Mouse (Mus musculus) cerebellum, postnatal 14 days (tissue): ENCODE results near the gene Slc35d1.
A peak's percentile ranks its signal among the peaks of the same experiment; 100 is the strongest.

Experiments
- DNase-seq, 2 experiments: peaks; one replicate each; pipeline ENCODE4 v3.0.0; 2021; ENCODE audit warnings: mixed read lengths in 2 of 2

Slc35d1 gene

DNA sequence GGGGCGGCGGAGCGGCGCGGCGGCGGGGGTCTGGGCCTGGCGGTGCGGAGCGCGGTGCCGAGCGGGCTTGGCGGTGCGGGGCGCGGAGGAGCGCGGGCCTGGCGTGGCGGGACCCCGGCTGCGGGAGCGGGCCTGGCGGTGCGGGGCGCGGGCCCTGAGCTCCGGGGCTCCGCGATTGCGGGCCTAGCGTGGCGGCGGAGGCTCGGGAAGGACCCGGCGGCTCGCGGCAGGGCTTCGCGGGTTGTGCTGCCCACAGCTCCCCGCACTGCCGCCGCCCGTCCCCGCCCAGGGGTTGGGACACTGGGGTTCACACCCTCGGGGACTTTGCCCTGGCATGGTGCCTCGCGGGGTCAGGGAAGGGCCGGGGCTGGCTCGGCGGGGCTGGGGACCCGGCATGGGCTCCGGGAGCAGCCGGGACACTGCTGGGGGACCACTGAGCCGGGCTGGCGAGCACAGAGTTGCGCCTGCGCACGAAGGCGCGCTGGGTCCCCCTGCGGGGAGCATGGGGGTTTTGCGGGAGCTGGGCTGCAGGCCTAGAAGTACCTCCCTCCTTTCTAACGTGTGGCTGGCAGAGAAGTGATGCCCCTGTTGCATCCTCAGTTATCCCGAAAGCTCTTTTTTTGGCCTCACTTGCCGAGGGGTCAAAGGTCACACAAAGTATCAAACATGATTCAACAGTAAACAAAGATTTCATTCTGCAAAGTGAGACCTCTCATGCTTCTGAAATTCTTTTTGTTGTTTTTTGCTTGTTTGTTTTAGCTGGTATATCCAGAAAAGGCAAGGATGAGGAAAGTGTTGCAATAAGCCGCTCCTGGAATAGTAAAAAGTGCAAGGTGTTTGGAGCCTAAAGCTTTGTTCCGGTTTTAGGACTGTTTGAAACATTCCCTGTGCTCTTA lies at the start of gene Slc35d1:
TSS of gene Slc35d1 (minus strand) at position 240 of the 896 bp plus-strand sequence.
- DNase-seq, result peak; percentile 83 to 89

DNA sequence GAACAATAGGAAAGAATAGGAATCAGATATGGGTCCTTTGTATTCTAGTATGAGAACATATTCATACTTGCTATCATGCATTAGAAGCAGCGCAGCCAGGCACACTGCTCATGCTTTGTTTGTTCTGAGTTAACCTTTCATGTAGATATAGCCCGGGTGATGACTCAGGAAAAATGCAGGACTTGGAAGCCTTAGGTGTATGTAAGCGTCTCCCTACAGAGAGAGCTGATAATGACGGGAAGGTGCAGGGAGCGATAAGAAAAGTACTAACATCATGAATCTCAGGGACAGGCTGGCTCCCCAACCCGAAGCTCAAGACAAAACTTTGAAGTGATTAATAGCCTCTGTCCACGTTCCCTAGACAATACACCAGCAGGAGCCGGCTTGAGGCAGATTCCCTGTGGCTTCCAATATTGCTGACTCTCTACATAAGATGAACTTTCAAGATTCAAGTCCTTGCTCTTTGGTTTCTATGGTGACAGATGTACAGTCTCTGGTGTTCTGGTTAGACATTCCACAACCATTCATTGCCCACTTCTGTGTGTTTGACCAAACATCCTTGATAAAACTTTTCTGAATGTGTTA lies 48.9 kb upstream of the Slc35d1 start:
- no peak for DNase-seq

DNA sequence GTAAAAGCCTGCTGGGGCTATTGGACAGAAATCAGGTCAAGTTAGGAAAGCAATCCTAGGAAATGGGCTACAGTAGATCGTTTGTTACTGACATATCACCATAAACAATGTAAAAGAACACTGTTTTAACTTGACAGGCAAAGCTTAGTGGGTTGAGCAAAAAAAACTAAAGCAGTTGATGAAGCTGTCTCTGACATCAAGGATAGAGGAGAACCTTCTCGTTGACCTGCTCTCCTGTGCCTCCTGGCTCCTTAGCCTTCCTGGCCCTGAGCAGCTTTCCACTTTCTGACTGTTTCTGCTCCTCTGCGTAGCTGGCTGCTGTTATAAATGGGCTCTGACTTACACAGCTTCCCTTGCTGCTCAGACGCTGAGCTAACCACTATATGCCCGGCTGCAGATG lies 48.4 kb upstream of the Slc35d1 start:
- no peak for DNase-seq

DNA sequence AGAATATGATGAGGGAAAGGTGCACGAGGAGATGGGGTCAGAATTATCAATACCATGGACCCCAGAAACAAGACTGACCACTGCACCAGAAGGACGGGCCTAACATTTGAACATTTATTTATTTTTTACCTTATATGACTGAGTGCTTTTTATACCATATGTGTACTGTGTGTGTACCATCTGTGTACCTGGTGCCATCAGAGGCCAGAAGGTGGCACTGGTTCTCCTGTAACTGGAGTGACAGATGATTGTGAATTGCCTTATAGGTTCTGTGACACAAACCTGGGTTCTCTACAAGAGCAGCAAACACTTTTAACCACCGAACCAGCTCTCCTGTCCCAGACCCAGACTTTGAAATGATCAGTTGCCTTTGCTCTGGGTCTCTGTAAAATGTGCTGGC lies 43.9 kb upstream of the Slc35d1 start:
- peak; percentile 21 to 23 for DNase-seq

DNA sequence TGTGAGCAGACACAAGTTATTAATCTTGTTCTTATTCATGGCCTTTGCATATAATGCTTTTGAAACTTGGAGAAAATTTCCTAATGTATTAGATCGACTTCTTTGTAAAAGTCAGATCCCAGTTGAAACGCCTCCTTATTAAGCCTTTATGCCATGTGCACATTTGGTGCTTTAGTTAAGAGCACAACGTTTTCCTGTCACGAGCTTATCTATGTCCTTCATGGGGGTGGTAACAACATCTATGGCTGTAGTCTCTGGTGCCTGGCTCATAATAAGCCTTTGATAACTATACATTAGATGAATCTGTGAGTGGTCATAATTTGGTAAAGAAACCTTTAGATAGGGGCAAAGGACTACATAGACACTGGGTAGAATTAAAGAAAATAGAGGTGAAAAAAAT lies 38.9 kb upstream of the Slc35d1 start:
- DNase-seq, result no peak

DNA sequence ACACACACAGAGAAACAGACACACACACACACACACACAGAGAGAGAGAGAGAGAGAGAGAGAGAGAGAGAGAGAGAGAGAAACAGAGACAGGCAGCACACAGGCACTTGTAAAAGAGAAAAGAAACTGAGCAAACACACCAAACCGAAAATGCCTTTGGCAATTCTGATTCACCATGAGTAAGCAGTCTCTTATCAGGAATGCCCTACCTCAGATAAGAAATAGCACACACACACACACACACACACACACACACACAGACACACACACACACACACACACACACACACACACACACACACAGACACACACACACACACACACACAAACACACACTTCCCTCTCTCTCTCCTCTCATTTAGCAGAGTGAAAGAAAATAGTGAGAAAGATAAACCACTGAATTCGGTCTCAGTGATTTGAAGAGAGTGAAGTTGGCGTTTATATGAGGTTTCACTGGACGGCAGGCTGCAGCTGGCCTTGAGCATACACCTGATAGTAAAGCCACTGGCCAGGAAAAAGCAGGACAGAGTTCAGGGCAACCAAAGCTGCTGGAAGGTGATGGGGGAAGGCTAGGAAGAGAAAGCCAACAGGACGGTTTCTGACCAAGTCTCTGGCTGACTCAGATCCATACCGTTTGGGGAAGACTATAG lies 34.6 kb upstream of the Slc35d1 start:
- no peak for DNase-seq

DNA sequence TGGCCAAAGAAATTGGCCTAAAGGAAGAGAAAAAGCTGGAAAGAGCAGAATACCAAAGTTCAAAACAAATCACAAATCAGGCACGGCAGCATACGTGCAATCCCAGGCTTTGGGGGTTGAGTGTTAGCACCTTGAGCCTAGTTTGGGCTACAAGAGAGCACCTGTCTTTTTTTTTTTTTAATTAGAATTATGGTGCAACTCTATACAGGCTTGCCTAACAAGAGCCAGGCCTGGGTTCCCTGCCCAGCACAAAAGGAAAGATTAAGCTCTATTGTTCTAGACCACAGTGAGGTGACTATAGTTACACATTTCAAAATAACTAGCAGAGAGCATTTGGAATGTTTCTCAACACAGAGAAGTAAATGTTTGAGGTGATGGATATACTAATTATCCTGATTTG lies 32.8 kb upstream of the Slc35d1 start:
- DNase-seq, result no peak

DNA sequence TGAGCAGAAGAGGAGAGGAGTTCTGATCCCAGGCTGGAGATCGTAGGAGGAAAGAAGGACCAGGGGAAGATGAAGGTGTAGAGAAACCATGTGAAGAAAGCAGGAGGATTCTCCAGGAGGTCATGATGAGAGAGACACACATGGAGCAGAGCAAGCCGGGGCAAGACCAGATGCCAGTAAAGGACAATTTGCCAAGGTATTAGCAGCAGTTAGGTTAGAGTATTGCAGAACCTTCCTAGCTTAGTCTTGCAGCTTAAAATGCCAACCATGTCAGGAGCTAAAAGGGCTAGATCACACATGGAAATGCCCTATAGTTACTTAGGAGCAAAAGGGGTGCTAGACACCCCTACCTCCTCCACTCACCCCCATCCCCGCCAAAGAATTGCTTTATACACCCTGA lies 32.3 kb upstream of the Slc35d1 start:
- DNase-seq, result no peak

DNA sequence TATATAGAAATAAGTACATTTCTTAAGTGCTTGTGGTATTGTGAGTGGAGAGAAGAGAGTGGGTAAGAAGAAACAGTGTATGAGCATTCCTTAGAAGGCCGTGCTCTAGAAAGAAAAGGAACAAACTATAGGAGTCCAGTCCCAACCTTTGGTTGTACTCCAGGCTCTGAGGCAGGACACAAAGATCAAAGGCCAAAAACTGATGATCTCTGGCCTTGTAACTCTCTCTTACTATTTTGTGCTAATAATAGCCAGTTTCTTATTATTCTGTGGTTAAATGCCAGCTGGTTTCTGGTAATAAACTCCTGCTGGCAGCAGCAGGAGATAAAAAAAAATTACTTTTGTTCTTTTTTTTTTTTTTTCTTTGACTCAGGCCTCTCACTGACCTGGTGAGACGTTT lies 17.2 kb upstream of the Slc35d1 start:
- DNase-seq, result no peak

DNA sequence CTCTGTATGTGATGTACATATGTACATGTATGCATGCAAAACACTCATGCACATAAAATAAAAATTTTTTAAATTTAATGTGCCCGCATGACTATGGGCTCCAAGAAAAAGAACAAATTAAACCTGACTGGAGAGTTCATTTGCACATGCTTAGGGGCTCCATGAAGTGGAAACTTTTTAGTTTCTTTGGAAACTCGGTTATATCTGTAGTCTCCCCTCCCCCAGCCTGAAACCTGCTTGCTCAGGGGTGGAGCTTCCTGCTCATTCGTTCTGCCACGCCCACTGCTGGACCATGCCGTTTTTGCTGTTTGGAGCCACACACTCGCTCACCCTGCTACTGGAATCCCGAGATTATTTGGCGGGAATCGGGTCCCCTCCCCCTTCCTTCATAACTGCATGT lies 7.9 kb upstream of the Slc35d1 start:
- DNase-seq, result no peak

DNA sequence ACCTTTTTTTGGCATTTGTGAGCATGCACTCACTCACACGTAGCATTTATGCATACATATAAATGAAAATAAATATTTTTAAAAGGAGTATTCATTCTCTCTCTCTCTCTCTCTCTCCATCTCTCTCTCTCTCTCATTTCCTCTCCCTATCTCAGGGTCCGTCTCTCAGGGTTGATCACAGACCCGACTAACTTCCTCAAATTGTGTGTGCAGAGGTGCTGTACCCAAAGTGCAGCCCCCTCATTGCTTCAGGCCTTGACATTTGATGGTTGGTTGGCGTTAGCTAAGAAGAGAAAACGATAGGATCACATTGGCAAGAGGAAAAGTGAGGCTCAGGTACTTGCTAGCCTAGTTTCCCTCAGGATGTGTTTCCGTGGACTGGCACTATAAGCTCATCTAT lies 6.8 kb upstream of the Slc35d1 start:
- DNase-seq, result no peak

DNA sequence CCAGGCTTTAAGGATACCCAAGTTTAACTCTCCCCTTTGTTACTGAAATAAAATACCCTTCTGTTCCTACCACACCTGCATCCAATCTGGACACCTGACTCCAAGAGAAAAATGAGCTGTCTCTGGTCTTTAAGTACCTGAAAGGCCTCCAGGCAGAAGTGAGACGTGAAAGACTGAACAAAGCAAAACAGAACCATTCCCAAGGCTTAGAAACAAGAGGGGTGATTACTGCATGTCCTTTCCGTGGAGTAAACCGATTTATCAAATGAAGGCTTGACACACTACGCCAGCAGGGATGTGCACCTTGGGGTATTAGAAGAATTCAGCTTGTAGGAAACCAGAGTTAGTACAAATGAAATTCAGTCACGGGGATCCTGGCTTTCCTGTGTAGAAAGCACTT lies 4.0 kb upstream of the Slc35d1 start:
- no peak for DNase-seq

DNA sequence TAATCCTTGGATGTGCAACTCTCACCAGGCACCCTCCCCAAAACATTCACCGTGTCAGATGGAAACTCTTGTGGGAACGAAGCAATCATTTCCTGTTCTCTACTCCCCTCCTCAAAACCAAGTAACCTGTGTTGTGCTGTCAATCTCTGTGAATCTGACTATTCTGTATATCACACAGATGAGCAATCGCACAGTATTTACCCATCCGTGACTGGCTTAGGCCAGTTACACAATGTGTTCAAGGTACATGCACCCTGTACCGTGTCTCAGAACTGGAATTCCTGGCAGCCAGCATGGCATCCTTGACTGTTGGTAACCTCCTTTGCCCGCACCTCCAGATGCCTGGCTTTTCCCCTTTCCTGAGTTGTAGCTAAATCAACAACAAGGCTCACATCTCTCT lies 1.1 kb upstream of the Slc35d1 start:
- no peak for DNase-seq

DNA sequence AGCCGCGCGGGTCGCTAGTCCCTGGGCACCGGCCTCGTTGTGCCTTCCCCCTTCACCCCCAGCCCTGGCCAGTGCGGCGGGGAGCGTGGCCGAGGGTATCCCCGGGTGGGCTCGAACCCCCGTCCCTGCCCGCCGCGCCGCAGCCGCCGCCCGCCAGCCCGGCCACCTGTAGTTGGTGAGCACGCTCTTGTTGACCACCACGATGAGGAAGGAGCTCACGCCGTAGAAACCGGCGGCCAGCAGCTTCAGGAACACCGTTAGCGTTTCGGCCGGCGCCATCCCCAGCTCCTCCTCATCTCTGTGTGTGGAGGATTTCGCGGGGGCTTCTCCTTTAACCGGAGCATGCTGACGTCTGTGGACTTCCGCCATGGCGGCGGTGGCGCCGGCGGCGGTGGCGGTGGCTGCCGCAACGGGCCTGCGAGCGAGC lies 453 bp downstream of the Slc35d1 start:
- DNase-seq, result peak; percentile 81 to 88

DNA sequence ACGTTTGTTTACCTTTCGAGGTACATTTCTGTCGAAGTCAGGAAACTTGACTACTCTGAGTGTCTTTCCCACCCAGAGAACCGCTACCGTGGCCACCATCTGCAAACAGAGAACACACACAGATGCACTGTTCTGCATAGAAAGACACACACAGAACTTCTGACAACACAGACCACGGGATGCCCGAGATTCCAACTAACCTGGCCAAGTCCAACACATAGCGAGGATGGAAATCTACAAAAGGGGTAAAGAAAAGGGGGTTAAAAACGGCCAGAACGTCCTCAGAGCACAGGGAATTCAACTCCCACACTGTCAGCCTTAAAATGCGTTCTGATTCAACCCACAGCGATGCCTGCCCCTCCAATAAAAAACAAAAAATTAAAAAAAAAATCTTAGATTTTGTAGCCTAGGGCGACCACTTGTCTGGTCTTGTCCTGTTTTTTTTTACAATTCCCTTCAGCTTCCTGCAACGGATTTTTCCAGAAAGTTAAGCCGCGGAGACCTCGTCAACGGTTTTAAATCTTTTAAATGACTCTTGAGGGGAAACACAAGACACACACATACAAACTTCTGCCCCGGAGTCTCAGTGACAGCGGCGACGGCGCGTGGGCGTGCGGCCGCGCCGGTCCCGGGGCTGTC lies 986 bp downstream of the Slc35d1 start:
- peak; percentile 13 to 31 for DNase-seq

DNA sequence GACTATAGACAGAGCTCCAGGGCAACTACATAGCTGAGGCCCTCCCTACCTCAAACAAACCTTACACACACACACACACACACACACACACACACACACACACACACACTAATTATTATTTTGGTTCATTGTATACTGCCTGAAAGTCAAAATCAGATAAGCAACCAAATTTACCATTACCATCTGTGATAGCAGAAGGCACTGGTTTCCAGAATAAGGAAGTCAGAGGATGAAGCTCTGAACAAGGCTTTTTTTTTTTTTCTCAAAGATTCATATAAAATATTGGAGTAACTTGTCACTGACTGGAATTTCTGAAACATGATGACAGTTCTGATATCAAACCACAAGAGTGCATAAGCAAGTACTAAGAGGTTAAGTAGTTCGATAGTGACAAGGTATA lies 6.4 kb downstream of the Slc35d1 start:
- no peak for DNase-seq

DNA sequence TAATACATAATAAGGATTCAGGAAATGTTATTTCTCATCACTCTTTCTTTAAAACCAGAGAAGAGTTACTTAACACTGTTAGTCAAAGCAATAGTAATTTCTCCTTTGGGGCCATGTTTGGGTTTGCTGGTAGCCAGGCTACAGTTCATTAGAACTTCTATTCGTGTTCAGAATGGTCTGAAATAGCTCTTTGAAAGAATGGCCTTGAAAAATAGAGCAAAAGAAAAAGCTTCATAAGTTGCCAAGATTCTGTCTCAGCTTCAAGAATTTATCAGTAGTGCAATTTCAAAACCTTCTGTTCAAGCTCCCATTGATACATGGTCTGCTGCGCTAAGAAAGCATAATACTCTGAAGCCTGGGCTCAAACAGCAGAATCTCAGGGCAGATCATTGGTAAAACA lies 11.3 kb downstream of the Slc35d1 start:
- no peak for DNase-seq

DNA sequence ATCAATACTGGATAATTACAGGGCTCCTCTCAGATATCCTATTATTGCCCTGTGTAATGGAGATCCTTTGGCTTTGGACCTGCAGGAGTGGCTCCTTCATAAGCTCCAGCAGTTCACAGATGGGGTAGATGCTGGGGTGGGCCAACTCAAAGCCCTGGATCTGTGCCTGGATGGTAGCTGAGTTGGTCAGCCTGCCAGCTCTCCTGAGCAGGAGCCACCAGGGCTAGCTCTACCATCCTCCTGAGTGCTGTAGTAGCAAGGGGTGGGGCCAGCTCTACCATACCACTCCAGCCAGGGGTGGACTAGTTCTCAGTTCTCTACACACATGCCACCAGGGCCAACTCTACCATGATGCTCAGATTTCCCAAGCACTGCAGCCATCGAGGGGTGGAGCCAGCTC lies 14.9 kb downstream of the Slc35d1 start:
- peak; percentile 24 to 36 for DNase-seq

DNA sequence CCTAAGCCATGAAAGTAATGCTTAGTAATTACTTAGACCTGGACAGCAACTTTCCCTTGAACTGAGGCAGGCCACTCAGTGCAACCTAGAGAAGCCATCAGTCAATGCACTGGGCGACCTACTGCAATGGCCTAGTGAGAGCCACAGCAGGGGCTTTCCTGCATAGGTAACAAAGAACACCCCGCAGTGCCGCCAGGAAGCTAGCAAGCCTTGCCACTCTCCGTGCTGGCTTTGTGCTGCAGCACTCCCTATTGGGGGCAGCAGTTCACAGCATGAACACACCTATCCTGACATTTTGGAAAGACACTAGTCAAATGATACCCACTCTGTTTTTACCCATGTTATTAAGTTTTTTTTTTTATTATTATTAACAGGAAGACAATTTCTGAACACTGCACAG lies 15.9 kb downstream of the Slc35d1 start:
- DNase-seq, result no peak

DNA sequence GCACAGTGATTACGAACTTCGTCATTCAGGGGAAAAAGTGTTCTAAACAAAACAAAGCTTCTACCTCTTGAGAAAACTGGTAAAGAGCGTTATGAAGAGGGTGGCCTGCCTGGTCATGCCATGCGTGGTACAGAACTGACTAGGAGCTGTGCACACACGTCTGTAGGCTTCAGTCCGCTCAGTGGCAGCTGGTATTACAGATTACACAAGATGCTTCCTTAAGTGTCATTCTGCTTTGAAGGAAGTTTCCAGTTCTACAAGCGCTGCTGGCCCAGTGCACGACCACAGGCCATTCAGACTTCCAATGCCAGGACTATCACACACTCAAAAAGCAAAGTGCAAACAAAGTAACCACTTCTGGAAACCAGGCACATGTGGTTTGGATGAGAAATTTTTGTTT lies 17.6 kb downstream of the Slc35d1 start:
- DNase-seq, result no peak

DNA sequence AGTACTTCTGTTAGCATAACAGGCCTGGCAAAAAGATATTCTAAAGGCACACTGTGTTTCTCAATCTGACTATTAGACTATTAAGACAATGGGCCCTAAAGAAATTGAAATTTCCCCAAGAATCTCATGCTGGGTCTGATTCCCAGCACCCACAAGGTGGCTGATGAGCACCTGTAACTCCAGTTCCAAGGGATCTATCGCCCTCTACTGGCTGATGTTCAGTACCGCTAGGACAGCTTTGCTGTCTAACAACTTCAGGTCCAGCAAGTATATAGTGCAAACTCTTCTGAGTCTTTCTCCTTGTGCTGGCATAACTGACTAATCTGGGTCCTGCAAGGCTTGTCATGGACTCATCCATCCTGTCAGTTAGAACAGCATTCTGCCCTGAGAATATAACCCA lies 22.5 kb downstream of the Slc35d1 start:
- DNase-seq, result no peak

DNA sequence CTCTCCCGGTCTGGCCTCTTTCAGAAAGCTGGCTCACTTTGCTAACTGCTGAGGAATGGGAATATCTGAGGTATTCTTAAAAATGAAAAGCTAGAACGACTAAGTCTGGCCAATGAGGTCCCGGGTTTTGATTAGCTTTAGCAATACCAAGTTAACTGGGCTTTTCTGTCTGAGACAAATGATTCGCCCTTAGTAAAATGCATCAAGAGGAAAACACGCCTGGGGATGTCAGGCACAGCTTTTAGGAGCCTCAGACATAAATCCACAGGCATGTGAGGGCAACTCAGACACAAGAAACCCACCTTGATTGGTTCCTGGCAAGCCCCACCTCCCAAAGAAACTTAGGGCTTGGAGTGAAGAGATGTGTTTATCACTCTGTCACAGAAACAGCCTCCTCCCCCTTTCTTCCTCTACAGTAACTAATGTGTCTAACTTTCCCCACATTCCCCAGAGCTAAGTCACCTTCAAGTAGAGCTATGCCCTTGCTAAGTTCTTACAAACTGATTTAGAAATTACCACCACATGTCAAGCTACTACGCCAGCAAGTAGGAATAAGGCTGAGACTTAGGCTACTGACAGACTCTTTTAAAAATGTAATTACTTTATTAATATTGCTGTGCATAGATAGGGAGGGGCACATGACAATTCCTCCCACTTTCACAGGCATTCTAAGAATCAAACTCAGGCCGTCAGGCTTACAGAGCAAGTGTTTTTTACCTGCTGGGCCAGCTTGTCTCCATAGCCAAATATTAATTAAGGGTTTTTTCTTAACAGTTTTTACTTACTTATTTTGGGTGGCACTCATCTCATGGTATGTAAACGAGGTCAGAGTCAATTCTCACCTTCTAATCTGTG lies 26.0 kb downstream of the Slc35d1 start:
- DNase-seq, result no peak
